Mouse (Mus musculus) brain, adult 2 months (tissue): ENCODE results near the gene Sphk2.

ENCODE experiments used
- DNase-seq: peaks from one replicate; pipeline ENCODE4 v3.0.0; 2011; ENCODE audit warnings: low read depth, low spot score

Sphk2 gene

DNA sequence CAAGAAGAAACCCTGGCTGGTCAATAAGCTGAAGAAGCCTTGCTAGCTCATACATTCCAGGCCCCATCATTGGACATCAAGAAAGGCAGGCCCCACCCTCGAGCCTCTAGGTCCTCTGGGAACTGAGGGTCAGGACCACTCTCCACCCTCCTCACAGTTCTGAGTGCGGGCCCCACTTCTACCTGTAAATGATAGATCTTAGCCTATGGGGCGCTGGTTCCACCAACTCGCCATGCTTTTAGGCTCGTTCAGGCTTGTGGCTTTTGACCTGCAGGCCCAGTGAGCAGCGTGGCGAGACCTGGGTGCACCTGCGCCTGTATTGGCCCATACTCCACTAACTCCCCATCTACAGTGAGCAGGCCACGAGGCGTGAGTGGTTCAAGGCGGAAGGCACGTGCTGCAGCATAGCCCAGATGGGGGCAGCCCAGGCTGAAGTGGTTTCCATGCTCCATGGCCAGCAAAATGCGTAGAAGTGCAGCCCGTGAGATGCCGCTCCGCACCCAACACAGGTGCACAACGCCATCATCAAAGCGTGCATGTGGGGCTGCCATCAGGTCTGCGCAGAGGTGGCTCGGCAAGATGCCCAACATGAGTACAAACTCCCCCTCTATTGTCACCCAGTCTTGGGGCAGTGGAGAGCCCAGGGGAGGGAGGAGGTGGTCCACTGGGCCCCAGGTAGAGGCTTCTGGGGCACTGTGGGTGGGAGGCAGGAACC lies 7.2 kb downstream of the Sphk2 start:
- DNase-seq: no peak

DNA sequence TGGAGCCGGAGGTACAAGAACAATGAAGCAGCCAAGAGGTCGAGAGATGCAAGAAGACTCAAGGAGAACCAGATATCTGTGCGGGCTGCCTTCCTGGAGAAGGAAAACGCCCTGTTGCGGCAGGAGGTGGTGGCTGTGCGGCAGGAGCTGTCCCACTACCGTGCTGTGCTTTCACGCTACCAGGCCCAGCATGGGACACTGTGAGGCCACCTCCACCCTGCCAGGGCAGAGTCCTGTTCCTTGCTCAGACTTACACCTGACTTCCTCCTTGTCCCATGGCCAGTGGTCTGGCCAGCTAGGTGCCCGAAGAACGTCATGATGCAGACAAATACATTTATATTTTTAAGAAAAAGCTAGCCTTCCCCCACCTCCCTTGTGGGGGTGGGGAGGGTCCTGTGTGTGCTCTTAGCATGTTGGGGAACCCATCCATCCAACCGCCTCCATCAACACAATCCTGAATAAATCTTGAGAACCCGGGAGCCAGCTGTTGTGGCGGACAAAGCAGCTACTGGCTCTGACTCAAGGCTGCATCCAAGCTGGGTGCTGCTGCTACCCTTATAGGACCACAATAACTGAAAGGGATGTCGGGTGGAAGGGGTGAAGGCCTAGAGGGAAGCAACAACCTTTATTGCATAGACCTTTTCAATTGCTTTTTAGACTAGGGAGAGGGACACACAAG lies 8.0 kb downstream of the Sphk2 start:
- no peak for DNase-seq

GRCm38 (mm10) chr7:45709036-45709435 lies 8.8 kb downstream of the Sphk2 start:
- peak; percentile 77 for DNase-seq

GRCm38 (mm10) chr7:45708221-45708761 lies 9.5 kb downstream of the Sphk2 start:
- no peak for DNase-seq

- DNase-seq: peak; percentile 98
Measured at GRCm38 (mm10) chr7:45707375-45707967, 10.3 kb downstream of the Sphk2 start.

- DNase-seq: peak; percentile 92
Measured at GRCm38 (mm10) chr7:45706721-45707241, 11.0 kb downstream of the Sphk2 start.

DNA sequence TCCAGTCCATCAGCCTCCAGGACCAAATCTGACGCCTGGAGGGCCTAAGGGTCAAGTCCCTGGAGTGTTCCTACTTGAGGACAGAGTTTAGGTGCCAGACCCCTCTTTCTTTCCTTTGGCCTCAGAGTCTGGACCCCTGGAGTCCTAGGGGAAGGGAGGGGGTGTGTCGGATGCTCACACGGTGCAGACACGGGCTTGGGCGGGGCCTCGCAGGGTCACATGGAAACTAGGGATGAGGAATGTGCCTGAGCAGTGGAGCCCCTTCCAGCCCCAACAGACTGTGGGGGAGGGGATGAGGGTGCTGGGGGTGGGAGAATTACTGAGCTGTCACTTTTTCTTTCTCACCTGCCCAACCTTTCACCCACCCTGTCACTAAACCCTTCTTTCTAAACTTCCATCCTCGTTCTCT lies 11.9 kb downstream of the Sphk2 start:
- peak; percentile 91 for DNase-seq

- DNase-seq: no peak
Measured at GRCm38 (mm10) chr7:45705443-45705864, 12.3 kb downstream of the Sphk2 start.

DNA sequence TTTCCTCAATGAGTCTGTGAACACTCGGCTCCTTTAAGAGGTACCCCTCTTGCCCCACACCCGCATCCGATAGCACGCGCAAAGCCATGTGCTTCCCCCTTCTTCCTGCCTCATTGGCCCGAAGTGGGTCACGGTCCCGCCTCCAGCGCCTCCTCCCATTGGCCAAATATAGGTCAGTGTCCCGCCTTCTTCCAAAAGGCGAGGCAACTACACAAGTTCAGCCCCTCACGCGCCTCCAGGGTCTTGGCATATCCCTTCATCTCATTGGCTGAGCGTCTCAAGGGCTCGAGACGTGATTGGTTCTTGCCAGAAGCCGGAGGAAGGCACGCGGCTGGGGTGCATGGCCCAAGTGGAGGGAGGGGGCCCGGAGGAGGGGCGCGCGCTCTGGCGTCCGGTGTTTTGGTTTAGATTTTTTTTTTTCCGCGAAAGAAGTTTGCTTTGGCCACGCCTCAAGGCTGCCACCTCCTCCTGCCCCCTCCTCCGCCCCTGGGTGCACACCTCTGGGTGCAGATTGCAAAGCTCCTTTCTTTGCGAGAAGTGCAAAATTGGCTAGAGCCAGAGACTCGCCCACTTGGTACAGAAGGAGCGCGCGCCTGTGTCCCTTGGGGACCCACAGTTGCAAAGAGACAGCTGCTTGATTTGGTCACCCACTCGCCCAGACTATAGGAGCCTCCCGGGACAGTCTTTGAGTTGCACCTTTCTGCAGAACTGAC lies 12.9 kb downstream of the Sphk2 start, which contains the start of gene Dbp:
Gene Dbp, plus strand, starts transcription at position 359 of the 713 bp plus-strand sequence.
- peak; percentile 100 for DNase-seq

- peak; percentile 97 for DNase-seq
Measured at GRCm38 (mm10) chr7:45704046-45704559, 13.7 kb downstream of the Sphk2 start.

- no peak for DNase-seq
Measured at GRCm38 (mm10) chr7:45703521-45704033, 14.2 kb downstream of the Sphk2 start.

- DNase-seq: no peak
Measured at GRCm38 (mm10) chr7:45702809-45703520, 14.8 kb downstream of the Sphk2 start.

DNA sequence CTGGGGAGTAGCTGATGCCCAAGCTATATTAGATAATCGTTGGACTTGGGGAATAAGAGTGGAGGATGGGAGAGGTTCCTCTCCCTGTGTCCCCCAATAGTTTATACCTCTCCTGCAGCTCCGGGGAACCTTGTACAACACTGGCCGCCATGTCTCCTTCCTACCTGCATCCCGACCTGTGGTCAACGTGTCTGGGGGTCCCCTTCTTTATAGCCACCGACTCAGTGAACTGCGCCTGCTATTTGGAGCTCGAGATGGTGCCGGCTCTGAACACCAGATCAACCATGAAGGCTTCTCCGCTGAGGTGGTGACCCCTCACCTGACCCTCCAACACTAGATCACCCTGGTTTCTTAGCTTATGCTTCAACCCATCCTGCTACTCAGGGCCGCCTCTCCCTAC lies 15.5 kb downstream of the Sphk2 start:
- DNase-seq: no peak

GRCm38 (mm10) chr7:45701607-45702006 lies 16.2 kb downstream of the Sphk2 start:
- no peak for DNase-seq

- no peak for DNase-seq
Measured at GRCm38 (mm10) chr7:45701072-45701471, 16.7 kb downstream of the Sphk2 start.

GRCm38 (mm10) chr7:45700301-45701015 lies 17.3 kb downstream of the Sphk2 start:
- DNase-seq: peak; percentile 94

DNA sequence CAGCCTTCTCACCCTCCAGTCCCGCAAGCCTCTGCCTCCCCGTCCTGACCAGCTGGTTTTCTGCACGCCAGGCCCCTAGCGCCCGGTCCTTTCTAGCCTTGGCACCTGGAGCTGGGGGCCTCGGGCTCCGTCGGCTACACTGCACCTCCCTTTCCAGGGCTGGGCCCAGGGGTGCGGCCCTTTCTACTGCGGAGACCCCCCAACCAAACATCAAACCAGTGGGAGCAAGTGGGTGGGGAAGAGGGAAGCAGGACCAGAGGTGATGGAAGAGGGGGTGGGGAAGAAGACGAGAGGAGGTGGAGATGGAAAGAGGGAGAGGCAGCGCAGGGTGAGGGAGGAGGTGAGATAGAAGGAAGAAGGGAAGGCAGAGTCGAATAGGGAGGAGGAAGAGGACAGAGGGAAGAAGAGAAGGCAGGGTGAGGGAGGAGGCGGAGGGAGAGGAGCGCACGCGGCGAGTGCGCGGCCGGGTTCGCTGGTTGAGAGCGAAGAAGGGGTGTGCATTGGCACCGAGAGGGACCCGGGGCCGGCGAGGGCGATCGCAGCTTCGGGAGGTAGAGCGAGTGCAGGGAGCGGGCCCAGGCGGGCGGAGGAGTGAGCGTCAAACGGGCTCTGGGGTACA lies 18.2 kb downstream of the Sphk2 start, which contains the start of gene Car11:
Gene Car11, plus strand, starts transcription at position 321 of the 619 bp plus-strand sequence.
- DNase-seq: peak; percentile 78

DNA sequence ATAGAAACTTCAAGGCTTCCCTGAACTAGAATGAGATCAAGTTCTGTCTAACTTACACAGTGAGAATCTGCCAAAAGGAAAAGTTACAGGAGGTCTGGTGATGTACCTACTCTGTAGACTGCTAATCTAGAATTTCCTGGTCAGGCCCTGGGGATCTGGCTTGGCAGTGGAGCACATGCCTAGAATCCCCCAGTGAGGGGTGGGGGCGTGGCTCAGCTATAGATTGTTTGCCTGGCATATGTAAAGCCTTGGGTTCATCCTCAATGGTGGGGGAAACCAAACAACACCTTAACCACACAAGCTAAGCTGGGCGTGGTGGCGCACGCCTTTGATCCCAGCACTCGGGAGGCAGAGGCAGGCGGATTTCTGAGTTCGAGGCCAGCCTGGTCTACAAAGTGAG lies 19.9 kb downstream of the Sphk2 start:
- DNase-seq: no peak

DNA sequence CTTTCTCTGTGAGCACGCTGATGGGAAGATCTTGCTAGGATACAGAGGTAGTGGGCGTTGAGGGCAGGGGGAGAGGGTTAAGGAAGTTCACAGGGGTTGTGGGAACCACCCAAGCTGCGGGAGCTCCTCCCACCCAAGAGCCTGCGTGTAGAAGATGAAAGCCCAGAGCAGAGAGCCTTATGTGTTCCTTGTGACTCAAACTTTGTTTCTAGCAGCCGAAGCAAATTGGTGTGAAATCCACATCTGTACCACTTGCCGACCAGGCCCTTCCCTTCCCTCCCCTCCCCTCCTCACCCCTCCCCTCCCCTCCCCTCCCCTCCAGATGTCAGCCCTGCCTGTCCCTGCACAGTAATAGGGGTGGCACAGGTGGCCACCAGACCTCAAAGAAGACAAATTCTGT lies 22.7 kb downstream of the Sphk2 start:
- no peak for DNase-seq
